Mouse (Mus musculus): ENCODE results near the gene Hmgcs1.

DNA sequence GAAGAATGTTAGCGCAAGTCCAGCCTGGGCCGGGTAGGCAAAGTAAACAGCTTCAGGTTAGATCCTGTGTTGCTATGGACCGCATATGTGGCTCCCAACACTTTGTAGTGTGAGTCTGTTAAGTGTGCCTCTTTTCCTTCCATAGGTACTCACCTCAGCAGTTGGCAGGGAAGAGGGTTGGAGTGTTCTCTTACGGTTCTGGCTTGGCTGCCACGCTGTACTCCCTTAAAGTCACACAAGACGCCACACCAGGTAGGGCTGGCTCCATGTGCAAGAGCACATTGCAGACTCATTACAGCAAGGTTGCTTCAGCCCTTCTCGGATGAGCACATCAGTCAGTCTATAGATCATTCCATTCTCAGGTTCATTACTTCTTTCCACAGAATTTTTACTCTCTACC is 14.1 kb downstream of the Hmgcs1 start:
- TF ChIP-seq CTCF (conservative IDR thresholded peaks at IDR 0.05; ENCODE audit: low read length) (no peak), NANOG (IDR thresholded peaks at IDR 0.05; ENCODE audit: borderline replicate concordance, low read length) (no peak)
